ENCODE assay signal across 8 mouse cellular contexts in genomic region chr5:92128570-92128969, GRCm38 (mm10). TPM values are rescaled to one million over a fixed set of nuclear protein-coding genes. Genes with fewer than 3 reads are reported as not detected.
DNase-seq lines count a peak whose midpoint lies in the region; ATAC-seq lines count a peak whose summit lies in the region.

No protein-coding gene starts in this region.

- no peaks in the 10 kb centered on the region for H3K4me1 ChIP-seq in kidney, embryonic 16.5 days (ENCODE audit: insufficient read depth, low read length)

- 19% methylated on average over 8 of the region's 8 CpGs for WGBS in kidney, embryonic 16.5 days

- no peaks in the 10 kb centered on the region for H3K9me3 ChIP-seq in kidney, embryonic 16.5 days (ENCODE audit: low read length)

- ATAC-seq in erythroid progenitor cell, adult 5-6 weeks (replicated peaks; ENCODE audit: low FRiP score, poor library complexity, severe bottlenecking), result peak; percentile 89
- peak; percentile 72 for ATAC-seq in kidney, embryonic 16.5 days (ENCODE audit: low FRiP score, low TSS enrichment)
- peak; percentile 95 for ATAC-seq in megakaryocyte progenitor cell, adult 5-6 weeks (replicated peaks; ENCODE audit: poor library complexity)

- no peak overlapping the region for H3K4me2 ChIP-seq in kidney, embryonic 16.5 days (replicated peaks; ENCODE audit: low read depth, low read length)

- no peak overlapping the region for H3K9ac ChIP-seq in kidney, embryonic 16.5 days (replicated peaks; ENCODE audit: low read length)

- H3K27ac ChIP-seq in kidney, embryonic 16.5 days (ENCODE audit: low read length), result no peak overlapping the region

- peak; percentile 29 for DNase-seq in adrenal gland, postnatal 10 days
- no peak for DNase-seq in adrenal gland, postnatal 4 days (ENCODE audit: low spot score in 2 of 2)
- DNase-seq in MEL-GATA-1-ER (ENCODE audit: extremely low read depth, low read depth), result peak; percentile 98
- DNase-seq in testis, postnatal 14 days (ENCODE audit: low spot score), result peak; percentile 69
- DNase-seq in cerebellum, postnatal 4 days (ENCODE audit: low spot score in 2 of 2), result no peak

- H3K27me3 ChIP-seq in kidney, embryonic 16.5 days (ENCODE audit: insufficient read depth, low read length), result no peaks in the 10 kb centered on the region

- H3K4me3 ChIP-seq in kidney, embryonic 16.5 days (ENCODE audit: low read length), result no peak overlapping the region

- no peaks in the 10 kb centered on the region for H3K36me3 ChIP-seq in kidney, embryonic 16.5 days (ENCODE audit: insufficient read depth, low read length)

RNA-seq across cellular contexts. Expression of gene Uso1, which starts 9.2 kb away (rescaled TPM):
- total RNA-seq in adrenal gland, postnatal 10 days (2021), result 10 to 100 TPM; 64.1 to 71.5 TPM
- 10 to 100 TPM; 68.8 to 71.5 TPM for total RNA-seq in adrenal gland, postnatal 4 days (2021)
- 28.5 and 44.9 TPM in 2 replicates for total RNA-seq in erythroid progenitor cell, adult 5-6 weeks (2015; ENCODE audit: low replicate concordance)
- total RNA-seq in erythroid progenitor cell, adult 5-6 weeks (2017; ENCODE audit: low replicate concordance), result 20.8 and 36.7 TPM in 2 replicates
- polyA plus RNA-seq in kidney, embryonic 16.5 days (2015; fragmentation: Nextera tagmentation; extraction: Ambion mirVana), result 40.0 and 40.5 TPM in 2 replicates
- 56.2 and 56.6 TPM in 2 replicates for total RNA-seq in megakaryocyte progenitor cell, adult 5-6 weeks (2015)
- 22.5 and 23.5 TPM in 2 replicates for total RNA-seq in megakaryocyte progenitor cell, adult 5-6 weeks (2017)

RNA-seq across cellular contexts. Expression of gene G3bp2, which starts 45.1 kb away (rescaled TPM):
- 10 to 100 TPM; 92.8 to 96.6 TPM for total RNA-seq in adrenal gland, postnatal 10 days (2021)
- 100 to 1,000 TPM; 108 to 116 TPM for total RNA-seq in adrenal gland, postnatal 4 days (2021)
- 40.0 and 47.8 TPM in 2 replicates for total RNA-seq in erythroid progenitor cell, adult 5-6 weeks (2015; ENCODE audit: low replicate concordance)
- total RNA-seq in erythroid progenitor cell, adult 5-6 weeks (2017; ENCODE audit: low replicate concordance), result 60.5 and 68.3 TPM in 2 replicates
- polyA plus RNA-seq in kidney, embryonic 16.5 days (2015; fragmentation: Nextera tagmentation; extraction: Ambion mirVana), result 155 and 169 TPM in 2 replicates
- total RNA-seq in megakaryocyte progenitor cell, adult 5-6 weeks (2015), result 91.0 and 97.5 TPM in 2 replicates
- total RNA-seq in megakaryocyte progenitor cell, adult 5-6 weeks (2017), result 122 and 128 TPM in 2 replicates

Comparison
In these comparisons a context has a peak if more than half of its experiments do, and no peak if none do; other contexts are left out.
1. DNase-seq: peak in adrenal gland, postnatal 10 days (single experiment), MEL-GATA-1-ER (single experiment) and testis, postnatal 14 days (single experiment); none in adrenal gland, postnatal 4 days (0 of 2) and cerebellum, postnatal 4 days (0 of 2).
2. Peak in every context shown above with its lines, with median percentiles within 50 percentile points of each other: ATAC-seq.